Mouse (Mus musculus): ENCODE measurements around the gene Adgre4. TPM values are rescaled to one million over a fixed set of nuclear protein-coding genes. Genes with fewer than 3 reads are reported as not detected.

The Adgre4 gene
- total RNA-seq, 2 experiments from 2014 or later, result not detected

Other genes with a start within 250 kb of the Adgre4 start
- not detected for gene Vmn2r118, start 124.8 kb upstream of the Adgre4 start, total RNA-seq (2021)
- 1 to 10 TPM; 6.3 to 6.9 TPM for gene Pot1b, start 37.4 kb upstream of the Adgre4 start, total RNA-seq (2021)
- gene Zfp119a, start 128.9 kb downstream of the Adgre4 start, total RNA-seq (2021), result 1 to 10 TPM; 7.7 to 9.7 TPM
- gene Zfp959, start 142.1 kb downstream of the Adgre4 start, total RNA-seq (2021), result 1 to 10 TPM; 8.1 to 8.2 TPM
- gene Zfp119b, start 199.5 kb downstream of the Adgre4 start, total RNA-seq (2021), result 1 to 10 TPM; 4.1 to 4.9 TPM
- 1 to 10 TPM; 1.9 TPM for gene Ebi3, start 202.7 kb downstream of the Adgre4 start, total RNA-seq (2021)
- gene Yju2, start 209.1 kb downstream of the Adgre4 start, total RNA-seq (2021), result 10 to 100 TPM; 15.0 to 16.2 TPM
- 10 to 100 TPM; 38.9 to 44.9 TPM for gene Shd, start 220.5 kb downstream of the Adgre4 start, total RNA-seq (2021)
- 10 to 100 TPM; 73.1 to 76.4 TPM for gene Fsd1, start 236.5 kb downstream of the Adgre4 start, total RNA-seq (2021)